Mouse (Mus musculus): ENCODE data around the gene Msh6.
"Not testable (repeated sequence)": the region's sequence is repeated elsewhere in the genome, so short reads cannot be mapped to it uniquely, and the experiment has no call there.

Msh6 gene

DNA sequence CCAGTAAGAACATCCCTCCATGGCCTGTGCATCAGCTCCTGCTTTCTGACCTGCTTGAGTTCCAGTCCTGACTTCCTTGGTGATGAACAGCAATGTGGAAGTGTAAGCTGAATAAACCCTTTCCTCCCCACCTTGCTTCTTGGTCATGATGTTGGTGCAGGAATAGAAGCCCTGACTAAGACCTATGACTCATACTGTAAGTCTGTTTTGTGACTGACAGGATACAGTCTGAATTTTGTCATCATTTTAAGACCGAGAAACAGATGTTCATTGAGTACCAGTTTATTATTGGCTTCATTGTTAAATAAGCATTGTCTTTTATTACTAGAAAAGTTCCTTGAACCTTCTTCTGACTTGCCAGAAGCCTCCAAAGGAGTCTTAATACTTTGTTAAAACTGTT lies 4.8 kb downstream of the Msh6 start:
- not testable (repeated sequence) for DNase-seq (ENCODE audit: low read depth, low spot score)

DNA sequence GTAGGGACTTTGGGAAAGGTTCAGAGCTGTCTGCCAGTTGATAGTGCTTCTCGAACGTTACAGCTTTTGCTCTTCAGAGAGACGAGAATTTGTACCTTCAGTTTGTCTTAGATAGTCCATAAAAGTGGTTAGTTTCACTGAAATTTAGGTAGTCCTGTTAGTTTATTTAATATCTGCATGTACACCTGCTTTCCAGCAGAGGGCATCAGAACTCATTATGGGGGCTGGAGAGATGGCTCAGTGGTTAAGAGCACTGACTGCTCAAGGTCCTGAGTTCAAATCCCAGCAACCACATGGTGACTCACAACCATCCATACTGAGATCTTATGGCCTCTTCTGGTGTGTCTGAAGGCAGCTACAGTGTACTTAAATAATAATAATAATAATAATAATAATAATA lies 7.2 kb downstream of the Msh6 start:
- DNase-seq (ENCODE audit: low read depth, low spot score): peak; percentile 49

DNA sequence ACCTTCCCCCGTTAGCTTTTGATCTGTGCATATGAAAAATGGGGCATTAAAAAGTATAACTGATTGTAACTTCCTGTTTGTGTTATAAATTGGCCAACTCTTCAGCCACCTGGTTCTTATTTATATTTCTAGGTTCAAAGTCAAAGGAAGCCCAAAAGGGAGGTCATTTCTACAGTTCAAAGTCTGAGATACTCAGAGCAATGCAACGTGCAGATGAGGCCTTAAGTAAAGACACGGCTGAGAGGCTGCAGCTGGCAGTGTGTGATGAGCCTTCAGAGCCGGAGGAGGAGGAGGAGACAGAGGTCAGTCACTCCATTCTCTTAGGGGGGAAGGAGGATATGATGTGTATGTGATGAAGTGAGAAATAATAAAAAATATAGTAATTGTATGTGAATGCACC lies 8.5 kb downstream of the Msh6 start:
- no peak for DNase-seq (ENCODE audit: low read depth, low spot score)

DNA sequence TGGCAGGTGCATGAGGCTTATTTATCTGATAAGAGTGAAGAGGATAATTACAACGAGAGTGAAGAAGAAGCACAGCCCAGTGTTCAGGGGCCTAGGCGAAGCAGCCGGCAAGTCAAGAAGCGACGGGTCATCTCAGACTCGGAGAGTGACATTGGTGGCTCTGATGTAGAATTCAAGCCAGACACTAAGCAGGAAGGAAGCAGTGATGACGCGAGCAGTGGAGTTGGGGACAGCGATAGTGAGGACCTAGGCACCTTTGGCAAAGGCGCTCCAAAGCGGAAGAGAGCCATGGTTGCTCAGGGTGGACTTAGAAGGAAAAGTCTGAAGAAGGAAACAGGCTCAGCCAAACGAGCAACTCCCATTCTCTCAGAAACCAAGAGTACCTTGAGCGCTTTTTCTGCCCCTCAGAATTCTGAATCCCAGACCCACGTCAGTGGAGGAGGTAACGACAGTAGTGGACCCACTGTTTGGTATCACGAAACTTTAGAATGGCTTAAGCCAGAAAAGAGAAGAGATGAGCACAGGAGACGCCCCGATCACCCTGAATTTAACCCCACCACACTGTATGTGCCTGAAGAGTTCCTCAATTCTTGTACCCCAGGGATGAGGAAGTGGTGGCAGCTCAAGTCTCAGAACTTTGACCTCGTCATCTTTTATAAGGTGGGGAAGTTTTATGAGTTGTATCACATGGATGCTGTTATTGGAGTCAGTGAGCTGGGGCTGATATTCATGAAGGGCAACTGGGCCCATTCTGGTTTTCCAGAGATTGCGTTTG lies 9.8 kb downstream of the Msh6 start:
- no peak for DNase-seq (ENCODE audit: low read depth, low spot score)

DNA sequence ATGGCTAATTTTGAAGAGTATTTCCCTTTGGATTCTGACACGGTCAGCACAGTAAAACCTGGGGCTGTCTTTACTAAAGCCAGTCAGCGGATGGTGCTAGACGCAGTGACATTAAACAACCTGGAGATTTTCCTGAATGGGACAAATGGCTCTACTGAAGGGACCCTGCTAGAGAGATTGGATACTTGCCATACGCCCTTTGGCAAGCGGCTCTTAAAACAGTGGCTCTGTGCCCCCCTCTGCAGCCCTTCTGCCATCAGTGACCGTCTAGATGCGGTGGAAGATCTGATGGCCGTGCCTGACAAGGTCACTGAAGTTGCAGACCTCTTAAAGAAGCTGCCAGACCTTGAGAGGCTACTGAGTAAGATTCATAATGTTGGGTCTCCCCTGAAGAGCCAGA lies 11.1 kb downstream of the Msh6 start:
- no peak for DNase-seq (ENCODE audit: low read depth, low spot score)

DNA sequence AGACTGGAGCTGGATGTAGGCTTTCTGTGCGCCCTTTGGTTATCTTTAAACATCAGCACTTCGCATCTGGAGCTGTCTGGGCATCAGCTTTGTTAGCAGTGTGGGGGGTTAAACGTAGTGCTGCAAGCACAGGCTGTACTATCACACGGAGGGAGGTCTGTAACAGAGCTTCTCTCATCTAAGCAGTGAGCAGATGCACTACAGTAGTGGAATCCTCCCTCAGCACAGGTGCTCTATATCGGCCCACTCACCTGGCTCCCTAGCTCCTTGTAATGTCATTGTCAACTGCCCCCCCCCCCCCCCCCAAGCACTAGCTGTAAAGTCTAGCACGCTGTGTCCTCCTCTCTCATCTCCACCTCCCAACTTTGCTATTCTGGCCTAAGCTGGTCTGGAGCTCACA lies 12.6 kb downstream of the Msh6 start:
- DNase-seq (ENCODE audit: low read depth, low spot score): no peak

DNA sequence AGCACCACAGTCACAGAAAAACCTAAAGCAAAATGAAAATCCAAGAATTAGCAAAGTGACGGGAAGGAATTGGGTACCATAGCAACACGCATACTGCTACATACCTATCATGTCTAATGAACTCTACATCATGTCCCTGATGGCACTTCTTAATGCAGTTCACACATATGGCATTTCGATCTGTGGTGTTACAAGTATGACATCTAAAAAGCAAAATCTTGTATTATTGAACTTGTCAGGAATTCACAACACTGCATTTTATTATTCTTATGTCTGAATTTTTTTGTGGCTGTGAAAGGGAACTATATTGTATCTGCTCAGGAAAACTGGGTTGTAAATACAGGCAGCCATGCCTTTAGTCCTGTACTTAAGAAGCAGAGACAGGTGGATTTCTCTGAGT lies 17.3 kb downstream of the Msh6 start:
- no peak for DNase-seq (ENCODE audit: low read depth, low spot score)

DNA sequence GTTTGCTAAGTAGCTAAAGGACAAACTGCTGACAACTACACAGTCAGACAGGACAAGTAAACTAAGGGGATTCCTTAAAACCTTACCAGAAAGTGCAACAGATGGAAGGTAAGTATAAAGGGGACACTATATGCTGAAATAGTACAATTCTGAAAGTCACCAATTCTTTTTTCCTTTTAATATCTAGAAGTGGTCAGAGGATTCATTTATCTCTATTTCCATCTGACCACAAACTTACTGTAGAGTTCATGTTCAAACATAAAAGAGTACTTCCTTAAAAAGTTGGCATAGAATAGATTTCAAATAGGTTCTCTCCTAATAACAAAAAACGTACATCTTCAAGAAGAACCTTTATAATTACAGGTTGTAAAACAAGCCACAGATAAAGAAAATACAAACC lies 18.5 kb downstream of the Msh6 start:
- DNase-seq (ENCODE audit: low read depth, low spot score): no peak

DNA sequence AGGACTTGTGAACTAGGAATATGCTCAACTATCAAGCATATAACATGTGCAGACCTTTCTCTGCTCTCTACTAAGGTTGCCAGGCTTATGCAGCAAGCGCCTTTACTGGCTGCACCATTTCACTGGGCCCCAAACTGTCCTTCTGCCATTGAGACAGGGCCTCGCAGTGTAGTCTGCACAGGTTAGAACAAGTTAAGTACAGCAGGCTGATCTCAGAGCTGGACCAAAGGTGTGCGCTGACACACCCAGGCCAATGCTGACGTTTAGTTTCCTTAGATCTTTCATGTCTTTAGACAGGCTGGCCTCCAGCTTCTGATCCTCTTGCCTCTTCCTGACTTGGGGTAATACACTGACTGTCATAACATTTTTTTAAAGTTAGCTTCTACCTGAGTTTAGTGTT lies 22.9 kb downstream of the Msh6 start:
- DNase-seq (ENCODE audit: low read depth, low spot score): no peak

DNA sequence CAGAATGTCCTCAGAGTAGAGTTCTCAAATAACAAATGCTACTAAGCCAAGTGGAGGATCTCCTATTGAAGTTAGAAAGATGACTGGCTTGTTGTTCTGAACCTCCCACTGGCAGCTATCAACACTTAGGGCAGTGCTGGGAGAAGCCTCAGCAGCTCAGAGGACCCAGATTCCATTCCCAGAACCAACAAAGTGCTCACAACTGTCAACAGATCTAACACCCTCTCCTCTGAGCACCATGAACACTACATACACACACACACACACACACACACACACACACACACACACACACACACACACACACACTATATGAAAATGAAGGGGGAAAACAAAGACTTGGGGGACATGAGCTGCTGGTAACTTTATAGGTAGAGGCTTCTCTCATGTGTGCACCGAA lies 30.0 kb downstream of the Msh6 start:
- DNase-seq (ENCODE audit: low read depth, low spot score): no peak

DNA sequence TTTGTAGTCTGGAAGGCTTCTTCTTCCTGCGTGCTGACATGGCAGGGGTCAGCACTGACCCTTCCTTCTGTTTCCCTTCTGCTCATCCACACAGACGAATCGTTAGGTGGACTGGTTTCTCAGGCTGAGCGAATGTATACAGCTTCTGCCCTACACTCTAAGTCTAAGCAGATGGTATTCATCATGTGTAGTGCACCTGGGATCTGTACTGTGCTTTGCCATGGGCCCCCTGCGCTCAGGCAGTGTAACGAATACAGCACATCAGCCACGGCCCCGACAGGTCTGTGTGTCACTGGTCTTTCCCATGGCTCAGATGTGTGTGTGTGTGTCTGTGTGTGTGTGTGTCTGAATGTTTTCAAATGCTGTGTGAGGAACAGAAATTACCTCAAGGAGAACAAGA lies 32.1 kb downstream of the Msh6 start:
- DNase-seq (ENCODE audit: low read depth, low spot score): no peak

DNA sequence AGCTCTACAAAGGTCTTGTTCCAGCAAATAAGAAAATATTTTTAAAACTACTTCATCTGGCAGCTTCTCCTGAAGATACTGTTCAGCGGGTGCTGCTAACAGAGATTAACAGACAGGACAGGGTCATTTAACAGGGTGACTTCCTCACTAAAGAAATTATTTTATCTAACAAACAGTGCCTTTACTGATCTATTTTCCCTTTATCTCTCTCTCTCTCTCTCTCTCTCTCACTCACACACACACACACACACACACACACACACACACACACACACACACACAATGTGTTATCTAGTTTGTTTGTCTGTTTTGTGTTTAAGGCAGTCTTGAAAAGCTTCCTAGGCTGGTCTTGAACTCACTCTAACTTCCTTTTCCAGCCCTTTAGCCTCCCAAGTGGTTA lies 39.6 kb downstream of the Msh6 start:
- no peak for DNase-seq (ENCODE audit: low read depth, low spot score)

DNA sequence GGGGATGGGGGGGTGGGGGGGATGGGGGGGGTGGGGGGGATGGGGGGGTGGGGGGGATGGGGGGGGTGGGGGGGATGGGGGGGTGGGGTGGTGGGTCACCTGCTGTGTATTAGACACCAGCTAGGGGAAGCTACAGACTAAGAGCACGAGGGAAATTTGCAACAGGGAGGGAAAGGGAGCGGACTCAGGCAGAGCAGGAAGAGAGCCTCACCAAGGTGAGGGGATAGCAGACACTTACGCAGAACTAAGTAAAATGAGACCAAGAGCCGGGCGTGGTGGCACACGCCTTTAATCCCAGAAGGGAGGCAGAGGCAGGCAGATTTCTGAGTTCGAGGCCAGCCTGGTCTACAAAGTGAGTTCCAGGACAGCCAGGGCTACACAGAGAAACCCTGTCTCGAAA lies 41.2 kb downstream of the Msh6 start:
- not testable (repeated sequence) for DNase-seq (ENCODE audit: low read depth, low spot score)

DNA sequence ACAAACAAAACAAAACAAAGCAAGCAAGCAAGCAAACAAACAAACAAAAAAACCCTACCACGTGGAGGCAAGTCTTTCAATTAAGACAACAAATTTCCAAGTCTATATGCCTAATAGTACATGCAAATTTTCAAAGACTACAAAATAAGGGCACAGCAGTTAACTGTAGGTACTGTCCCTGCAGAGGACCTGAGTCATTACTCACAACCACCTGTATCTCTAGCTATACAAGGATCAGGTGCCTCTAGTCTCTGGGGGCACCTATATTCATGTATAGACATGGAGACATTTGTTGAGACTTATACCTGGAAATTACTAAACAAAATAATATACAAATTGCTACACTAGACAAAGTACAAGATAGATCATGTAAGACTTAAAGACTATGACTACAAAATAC lies 49.1 kb downstream of the Msh6 start:
- DNase-seq (ENCODE audit: low read depth, low spot score): no peak

DNA sequence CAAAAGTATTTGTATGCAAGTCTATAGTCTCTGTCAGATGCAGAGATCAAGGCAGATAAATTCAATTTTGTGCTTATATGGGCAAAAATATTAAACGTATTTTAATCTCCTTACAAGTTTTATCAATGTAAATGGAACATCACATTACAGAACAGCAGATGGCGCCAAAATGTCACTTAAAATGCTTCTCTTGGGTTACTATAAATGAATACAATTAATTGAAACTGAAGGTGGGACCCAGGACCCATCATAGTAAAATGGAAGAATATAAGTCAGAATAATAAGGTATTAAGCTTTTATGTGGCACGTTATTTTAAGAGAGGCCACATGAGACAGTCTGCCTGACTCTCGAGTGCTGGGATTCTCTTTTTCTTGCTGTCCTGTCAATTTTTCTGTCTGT lies 50.4 kb downstream of the Msh6 start:
- peak; percentile 87 for DNase-seq (ENCODE audit: low read depth, low spot score)

DNA sequence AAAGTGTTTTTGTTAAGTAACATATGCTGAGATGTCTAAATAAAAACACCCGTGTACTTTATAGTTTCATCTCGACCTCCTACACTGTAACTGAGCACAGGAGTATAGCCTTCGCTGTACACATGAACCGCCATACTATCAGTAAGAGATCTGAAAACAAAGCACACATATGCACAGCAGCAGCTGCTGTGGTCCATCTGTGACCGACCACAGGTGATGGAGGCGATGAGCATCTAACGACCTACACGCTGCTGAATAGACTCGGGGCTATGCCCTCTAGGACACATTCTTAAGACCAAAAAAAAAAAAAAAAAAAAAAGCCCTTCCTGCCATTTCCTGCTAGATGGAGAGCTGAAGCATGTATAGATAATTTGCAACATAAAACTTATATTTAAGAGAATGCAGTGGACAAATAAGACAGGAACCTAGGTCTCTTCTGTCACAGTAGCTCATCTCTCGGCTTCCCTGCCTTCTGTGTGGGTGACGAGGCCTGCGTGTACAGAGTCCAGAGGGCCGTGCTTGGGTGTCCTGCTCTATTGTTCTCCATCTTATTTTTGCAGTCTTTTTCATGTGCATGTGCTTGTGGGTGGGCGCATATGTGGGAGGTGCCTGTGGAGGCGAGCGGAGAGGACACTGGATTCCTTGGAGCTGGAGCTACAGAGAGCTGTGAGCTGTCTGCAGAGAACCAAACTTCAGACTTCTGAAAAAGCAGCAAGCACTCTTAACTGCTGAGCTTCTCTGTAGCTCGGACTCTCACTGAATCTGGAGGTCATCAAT lies 54.5 kb downstream of the Msh6 start:
- no peak for DNase-seq (ENCODE audit: low read depth, low spot score)

DNA sequence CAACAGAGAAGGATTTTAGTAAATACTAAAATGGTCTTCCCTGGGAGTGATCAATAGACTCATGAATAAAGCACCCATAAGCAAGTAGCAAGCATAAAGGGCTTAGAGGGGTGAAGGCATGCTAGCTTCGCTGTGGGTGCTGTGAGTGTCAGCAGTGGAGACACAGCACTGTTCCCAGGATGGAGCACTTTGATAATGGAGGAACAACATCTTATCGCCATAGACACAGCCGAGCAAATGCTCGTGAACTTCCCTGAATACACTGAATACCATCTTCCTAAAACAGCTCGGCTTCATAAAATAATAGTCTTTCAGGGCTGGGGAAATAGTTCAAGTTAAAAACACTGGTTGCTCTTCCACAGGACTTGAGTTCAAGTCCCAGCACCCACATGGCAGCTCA lies 56.9 kb downstream of the Msh6 start:
- no peak for DNase-seq (ENCODE audit: low read depth, low spot score)

DNA sequence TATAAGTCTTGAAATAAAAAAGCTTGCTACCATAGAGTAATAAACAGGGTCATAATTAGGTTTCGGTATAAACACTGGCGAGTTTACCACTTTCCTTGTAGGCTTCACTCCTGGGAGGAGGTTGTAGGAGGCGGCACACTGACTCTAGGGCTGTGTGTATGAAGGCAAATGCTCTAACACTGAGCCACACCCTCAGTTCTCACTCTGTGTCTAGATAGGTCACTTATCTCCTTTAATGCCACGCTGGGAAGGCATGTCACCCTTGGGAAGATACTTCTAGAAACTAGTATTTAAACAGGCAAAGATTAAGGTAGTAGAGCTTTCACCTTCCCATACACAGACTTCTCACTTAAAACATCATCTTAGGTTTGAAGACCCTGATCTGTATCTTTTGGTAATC lies 59.6 kb downstream of the Msh6 start:
- no peak for DNase-seq (ENCODE audit: low read depth, low spot score)
